Comparison of ENCODE assay signal across 8 mouse cellular contexts in genomic region chr10:117628363-117629168, GRCm38 (mm10). TPM values are rescaled to one million over a fixed set of nuclear protein-coding genes. Genes with fewer than 3 reads are reported as not detected.
DNase-seq lines count a peak whose midpoint lies in the region; ATAC-seq lines count a peak whose summit lies in the region.

No protein-coding gene starts in this region.

- peaks cover 25% of the 10 kb centered on the region; the same call in 1 of the 2 replicates for H3K4me1 ChIP-seq in kidney, embryonic 16.5 days (ENCODE audit: insufficient read depth, low read length)
- H3K4me1 ChIP-seq in embryonic facial prominence, embryonic 10.5 days: peaks cover 25% of the 10 kb centered on the region
- H3K4me1 ChIP-seq in hindbrain, embryonic 15.5 days (replicated peaks): peaks cover 15% of the 10 kb centered on the region
- H3K4me1 ChIP-seq in midbrain, embryonic 16.5 days (ENCODE audit: control insufficient read depth, insufficient read depth, low read length): peaks cover 14% of the 10 kb centered on the region; the same call in 1 of the 2 replicates

- peak overlapping the region; percentile 95 for H3K4me2 ChIP-seq in kidney, embryonic 16.5 days (replicated peaks; ENCODE audit: low read depth, low read length)
- H3K4me2 ChIP-seq in hindbrain, embryonic 15.5 days: peak overlapping the region; percentile 73
- peak overlapping the region; percentile 89 for H3K4me2 ChIP-seq in midbrain, embryonic 16.5 days (ENCODE audit: low read length)

- H3K4me3 ChIP-seq in kidney, embryonic 16.5 days (ENCODE audit: low read length): peak overlapping the region; percentile 70
- H3K4me3 ChIP-seq in embryonic facial prominence, embryonic 10.5 days: peak overlapping the region; percentile 78
- peak overlapping the region; percentile 45 for H3K4me3 ChIP-seq in hindbrain, embryonic 15.5 days
- H3K4me3 ChIP-seq in midbrain, embryonic 16.5 days (ENCODE audit: low read depth, low read length): peak overlapping the region; percentile 51

- ATAC-seq in kidney, embryonic 16.5 days (ENCODE audit: low FRiP score, low TSS enrichment): no peak
- no peak for ATAC-seq in hindbrain, embryonic 15.5 days (ENCODE audit: low FRiP score, low read depth)
- ATAC-seq in midbrain, embryonic 16.5 days: no peak; the same call in 1 of the 2 replicates

- no peaks in the 10 kb centered on the region for H3K36me3 ChIP-seq in kidney, embryonic 16.5 days (ENCODE audit: insufficient read depth, low read length)
- no peaks in the 10 kb centered on the region for H3K36me3 ChIP-seq in embryonic facial prominence, embryonic 10.5 days (replicated peaks)
- no peaks in the 10 kb centered on the region for H3K36me3 ChIP-seq in hindbrain, embryonic 15.5 days
- no peaks in the 10 kb centered on the region for H3K36me3 ChIP-seq in midbrain, embryonic 16.5 days (ENCODE audit: control insufficient read depth, insufficient read depth, low read length)

- peaks cover 11% of the 10 kb centered on the region for H3K27me3 ChIP-seq in kidney, embryonic 16.5 days (ENCODE audit: insufficient read depth, low read length)
- H3K27me3 ChIP-seq in embryonic facial prominence, embryonic 10.5 days (replicated peaks; ENCODE audit: low read depth, poor library complexity, severe bottlenecking): peaks cover 61% of the 10 kb centered on the region
- peaks cover 51% of the 10 kb centered on the region for H3K27me3 ChIP-seq in hindbrain, embryonic 15.5 days
- H3K27me3 ChIP-seq in midbrain, embryonic 16.5 days (ENCODE audit: control insufficient read depth, insufficient read depth, low read depth, low read length): peaks cover 35% of the 10 kb centered on the region

- H3K27ac ChIP-seq in kidney, embryonic 16.5 days (ENCODE audit: low read length): 0 out of 2 replicates have a peak overlapping the region, but pooled peaks have one; percentile 29
- H3K27ac ChIP-seq in embryonic facial prominence, embryonic 10.5 days (replicated peaks): peak overlapping the region; percentile 58; the same call in 1 of the 2 replicates
- no peak overlapping the region for H3K27ac ChIP-seq in hindbrain, embryonic 15.5 days (replicated peaks)
- no peak overlapping the region for H3K27ac ChIP-seq in midbrain, embryonic 16.5 days (ENCODE audit: low read length)

- WGBS in kidney, embryonic 16.5 days: 2% methylated on average over 25 of the region's 25 CpGs
- WGBS in embryonic facial prominence, embryonic 10.5 days: 1% methylated on average over 25 of the region's 25 CpGs
- WGBS in hindbrain, embryonic 15.5 days: 2% methylated on average over 25 of the region's 25 CpGs
- under 1% methylated on average over 25 of the region's 25 CpGs for WGBS in midbrain, embryonic 16.5 days

- H3K9ac ChIP-seq in kidney, embryonic 16.5 days (replicated peaks; ENCODE audit: low read length): peak overlapping the region; percentile 71
- H3K9ac ChIP-seq in hindbrain, embryonic 15.5 days: peak overlapping the region; percentile 20; the same call in 1 of the 2 replicates
- H3K9ac ChIP-seq in midbrain, embryonic 16.5 days (ENCODE audit: low read depth, low read length): no peak overlapping the region; the same call in 1 of the 2 replicates

- no peaks in the 10 kb centered on the region for H3K9me3 ChIP-seq in kidney, embryonic 16.5 days (ENCODE audit: low read length)
- H3K9me3 ChIP-seq in embryonic facial prominence, embryonic 10.5 days: no peaks in the 10 kb centered on the region
- H3K9me3 ChIP-seq in hindbrain, embryonic 15.5 days: no peaks in the 10 kb centered on the region
- H3K9me3 ChIP-seq in midbrain, embryonic 16.5 days (replicated peaks; ENCODE audit: control insufficient read depth, low read length, poor library complexity, severe bottlenecking): no peaks in the 10 kb centered on the region

- DNase-seq in kidney, postnatal 25 days: no peak
- DNase-seq in embryonic facial prominence, embryonic 10.5 days (ENCODE audit: low spot score): no peak
- no peak for DNase-seq in spleen, postnatal 36 days (ENCODE audit: low spot score in 2 of 2)
- no peak for DNase-seq in thymus, postnatal 0 days (ENCODE audit: low spot score)
- no peak for DNase-seq in frontal cortex, postnatal 14 days (ENCODE audit: low spot score in 2 of 2)

RNA-seq across cellular contexts. Expression of gene Cpm, which starts 0.7 kb away (rescaled TPM):
- polyA plus RNA-seq in kidney, embryonic 16.5 days (2015; fragmentation: Nextera tagmentation; extraction: Ambion mirVana): 31.2 and 33.6 TPM in 2 replicates
- 8.3 and 11.6 TPM in 2 replicates for polyA plus RNA-seq in embryonic facial prominence, embryonic 10.5 days (2016; fragmentation: Nextera tagmentation; extraction: Ambion mirVana)
- polyA plus RNA-seq in hindbrain, embryonic 15.5 days (2015; fragmentation: Nextera tagmentation; extraction: Ambion mirVana): 2.8 and 3.3 TPM in 2 replicates
- polyA plus RNA-seq in midbrain, embryonic 16.5 days (2015; fragmentation: Nextera tagmentation; extraction: Ambion mirVana): 13.5 and 14.3 TPM in 2 replicates
- polyA plus RNA-seq in thymus, postnatal 0 days (2015; fragmentation: Nextera tagmentation; extraction: Ambion mirVana): 3.0 and 3.5 TPM in 2 replicates

Comparison
In these comparisons a context has a peak if more than half of its experiments do, and no peak if none do; other contexts are left out.
1. H3K27ac ChIP-seq: peak in kidney, embryonic 16.5 days (single experiment) and embryonic facial prominence, embryonic 10.5 days (single experiment); none in hindbrain, embryonic 15.5 days (single experiment) and midbrain, embryonic 16.5 days (single experiment).
2. Peak in every context shown above with its lines, with median percentiles within 50 percentile points of each other: H3K4me2 ChIP-seq and H3K4me3 ChIP-seq.